Mouse (Mus musculus) ES-Bruce4 (cell line): ENCODE results near the gene Nrtn. TPM values are rescaled to one million over a fixed set of nuclear protein-coding genes. Genes with fewer than 3 reads are reported as not detected.

Experiments
- H3K27ac ChIP-seq: 2 replicates; pipeline ENCODE4 v1.5.1; 2012; ENCODE audit warnings: low read length, inconsistent platforms; ENCODE audit not compliant: insufficient read depth
- H3K27me3 ChIP-seq: 2 replicates; pipeline ENCODE4 v1.6.1; 2012; ENCODE audit warnings: mild to moderate bottlenecking, low read length, inconsistent platforms; ENCODE audit not compliant: control insufficient read depth, poor library complexity, insufficient read depth, severe bottlenecking
- H3K36me3 ChIP-seq: 2 replicates; pipeline ENCODE4 v1.6.1; 2012; ENCODE audit warnings: inconsistent platforms, mild to moderate bottlenecking, low read length, moderate library complexity; ENCODE audit not compliant: control insufficient read depth, poor library complexity, insufficient read depth, severe bottlenecking
- H3K4me1 ChIP-seq: one replicate; pipeline ENCODE4 v1.8.1; 2011; ENCODE audit warnings: low read length; ENCODE audit not compliant: control insufficient read depth, insufficient read depth
- H3K4me3 ChIP-seq: 2 replicates; pipeline ENCODE4 v1.5.1; 2011; ENCODE audit warnings: low read depth, mild to moderate bottlenecking, low read length
- H3K9ac ChIP-seq: 2 replicates; pipeline ENCODE4 v1.6.1; 2012; ENCODE audit warnings: low read depth, mild to moderate bottlenecking, inconsistent platforms; ENCODE audit not compliant: poor library complexity, severe bottlenecking
- H3K9me3 ChIP-seq: replicated peaks from 2 replicates; pipeline ENCODE4 v1.6.1; 2012; ENCODE audit warnings: mild to moderate bottlenecking, low read length, inconsistent platforms; ENCODE audit not compliant: control insufficient read depth, poor library complexity, insufficient read depth, severe bottlenecking
- CTCF ChIP-seq: IDR thresholded peaks from one replicate; pipeline ENCODE4 v1.8.1; 2011; ENCODE audit warnings: low read depth, low read length
- EP300 ChIP-seq: IDR thresholded peaks from 2 replicates; pipeline ENCODE4 v1.6.1; 2011; ENCODE audit warnings: low read depth, low read length; ENCODE audit not compliant: insufficient read depth
- POLR2A ChIP-seq: IDR thresholded peaks from one replicate; pipeline ENCODE4 v1.8.1; 2011; ENCODE audit warnings: low read length; ENCODE audit not compliant: insufficient read depth
- polyA plus RNA-seq: library from polyadenylated mRNA; stranded (reverse); fragments of >200 nt; gene quantifications from 2 replicates; pipeline ENCODE4 v1.2.4, GENCODE M21; 2011; ENCODE audit warnings: low read depth; ENCODE audit not compliant: missing spikeins, insufficient read depth, insufficient read length

The Nrtn gene
- polyA plus RNA-seq, 1 experiment = 8.1 TPM

DNA sequence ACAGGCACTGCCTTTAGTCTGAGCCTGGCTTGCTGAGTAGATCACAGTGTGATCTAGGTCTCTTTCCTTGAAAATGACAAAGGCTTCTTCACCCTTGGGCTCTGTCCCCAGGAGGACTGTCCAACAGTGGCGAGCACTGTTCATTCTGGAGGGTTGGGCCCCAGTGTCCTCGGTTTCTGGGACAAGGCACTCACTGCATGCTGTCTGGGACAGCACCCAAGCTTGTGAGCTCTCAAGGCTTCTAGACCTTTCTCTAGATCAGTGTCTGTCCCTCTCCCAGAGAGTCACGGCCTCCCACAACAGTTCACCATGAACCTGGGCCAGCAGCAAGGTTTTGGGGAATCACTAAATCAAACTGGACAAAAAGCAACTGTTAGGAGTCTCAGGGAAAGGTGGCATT, 35.3 kb upstream of the Nrtn start:
- Histone ChIP-seq H3K27ac (no peak overlapping the region), H3K4me3 (no peak overlapping the region), H3K36me3 (no peaks in the 10 kb centered on the region), H3K4me1 (no peaks in the 10 kb centered on the region), H3K27me3 (no peaks in the 10 kb centered on the region), H3K9ac (no peak overlapping the region), H3K9me3 (no peaks in the 10 kb centered on the region)
- TF ChIP-seq POLR2A (no peak), EP300 (no peak), CTCF (no peak)

DNA sequence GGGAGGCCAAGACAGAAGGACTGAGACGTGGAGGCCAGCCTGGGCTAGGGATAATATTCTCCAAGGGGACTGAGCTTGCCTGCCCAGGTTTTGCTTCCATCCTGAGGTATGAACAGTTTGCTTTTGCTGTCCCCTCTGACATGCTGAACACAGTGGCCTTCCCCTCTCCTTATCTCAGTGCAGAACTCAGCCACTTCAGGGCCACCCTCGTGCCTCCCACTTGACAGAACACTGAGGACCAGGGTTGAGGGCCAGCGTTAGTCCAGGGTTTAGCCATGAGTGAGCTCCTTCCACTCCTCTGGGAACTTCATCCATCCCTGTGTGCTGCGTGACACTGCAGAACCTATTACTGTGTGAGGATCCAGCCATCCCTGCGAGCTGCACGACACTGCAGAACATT, 32.0 kb upstream of the Nrtn start:
- Histone ChIP-seq H3K36me3 (no peaks in the 10 kb centered on the region), H3K4me3 (no peak overlapping the region), H3K9me3 (no peaks in the 10 kb centered on the region), H3K27me3 (no peaks in the 10 kb centered on the region), H3K27ac (no peak overlapping the region), H3K4me1 (no peaks in the 10 kb centered on the region), H3K9ac (no peak overlapping the region)
- TF ChIP-seq EP300 = no peak
- no peak for TF ChIP-seq CTCF
- no peak for TF ChIP-seq POLR2A

- Histone ChIP-seq H3K4me1 (no peaks in the 10 kb centered on the region), H3K4me3 (no peak overlapping the region), H3K9me3 (no peaks in the 10 kb centered on the region), H3K27me3 (no peaks in the 10 kb centered on the region), H3K36me3 (no peaks in the 10 kb centered on the region), H3K27ac (no peak overlapping the region), H3K9ac (no peak overlapping the region)
- no peak for TF ChIP-seq POLR2A
- no peak for TF ChIP-seq CTCF
- no peak for TF ChIP-seq EP300
Observed at GRCm38 (mm10) chr17:56788886-56789285, 31.6 kb upstream of the Nrtn start.

DNA sequence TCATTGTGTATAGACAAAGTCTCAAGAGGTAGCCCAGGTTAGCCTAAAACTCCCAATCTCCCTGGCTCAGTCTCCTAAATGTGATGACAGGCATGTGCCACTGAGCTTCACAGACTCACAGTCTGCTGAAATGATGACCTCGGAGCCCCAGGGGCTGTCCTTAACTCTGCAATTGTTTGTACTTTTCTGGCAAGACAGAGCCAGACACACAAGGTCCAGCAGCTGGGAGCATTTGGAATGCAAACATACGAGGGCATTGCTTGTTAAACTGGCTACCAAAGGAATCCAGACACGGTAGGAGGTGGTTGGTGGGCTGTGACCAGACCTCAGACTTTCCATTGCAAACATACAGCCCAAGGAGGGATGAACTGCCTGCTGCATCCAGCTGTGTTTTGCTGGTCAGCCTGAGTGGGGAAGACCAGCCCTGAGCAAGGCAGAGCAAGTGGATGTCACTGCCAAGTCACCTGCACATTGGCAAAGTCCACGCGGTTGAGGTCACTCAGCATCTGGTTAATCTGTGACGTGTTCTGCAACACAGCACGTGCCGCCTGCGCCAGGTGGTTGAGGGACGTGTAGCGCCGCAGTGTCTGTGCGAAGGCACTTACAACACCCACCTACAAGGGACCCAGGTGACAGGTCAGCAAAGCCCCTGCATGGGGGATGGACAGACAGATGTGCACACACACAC, 23.1 kb upstream of the Nrtn start:
- H3K27ac ChIP-seq = no peak overlapping the region
- no peaks in the 10 kb centered on the region for H3K27me3 ChIP-seq
- 0 out of 2 replicates have a peak, but pooled peaks cover 6% of the 10 kb centered on the region for H3K36me3 ChIP-seq
- H3K4me3 ChIP-seq = no peak overlapping the region
- no peak overlapping the region for H3K9ac ChIP-seq
- no peaks in the 10 kb centered on the region for H3K4me1 ChIP-seq
- TF ChIP-seq CTCF = no peak
- no peaks in the 10 kb centered on the region for H3K9me3 ChIP-seq

- no peak overlapping the region for H3K4me3 ChIP-seq
- TF ChIP-seq POLR2A = no peak
- no peak for TF ChIP-seq EP300
- TF ChIP-seq CTCF = no peak
- H3K36me3 ChIP-seq = 0 out of 2 replicates have a peak, but pooled peaks cover 6% of the 10 kb centered on the region
- H3K9me3 ChIP-seq = no peaks in the 10 kb centered on the region
- H3K27me3 ChIP-seq = no peaks in the 10 kb centered on the region
- no peak overlapping the region for H3K9ac ChIP-seq
- no peak overlapping the region for H3K27ac ChIP-seq
- no peaks in the 10 kb centered on the region for H3K4me1 ChIP-seq
Observed at GRCm38 (mm10) chr17:56778779-56779362, 21.5 kb upstream of the Nrtn start.

DNA sequence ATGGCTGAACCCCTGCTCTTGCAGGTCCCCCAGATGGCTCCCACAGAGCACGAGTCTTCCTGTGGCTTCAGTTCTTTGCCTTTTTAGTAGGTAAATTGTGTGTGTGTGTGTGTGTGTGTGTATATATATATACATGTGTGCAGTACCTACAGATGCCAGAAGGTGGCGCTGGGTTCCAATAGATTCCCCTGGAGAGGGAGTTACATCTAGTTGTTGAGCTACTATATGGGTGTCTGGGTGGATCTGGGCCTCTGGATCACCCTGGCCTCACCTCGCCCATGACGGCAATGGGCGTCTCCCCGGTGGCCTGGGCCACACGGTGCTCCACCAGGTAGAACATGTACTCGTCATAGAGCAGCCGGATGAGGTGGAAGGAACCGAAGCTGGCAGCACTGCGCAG, 20.2 kb upstream of the Nrtn start:
- TF ChIP-seq EP300 (no peak), CTCF (peak; percentile 3)
- Histone ChIP-seq H3K27me3 (no peaks in the 10 kb centered on the region), H3K27ac (no peak overlapping the region), H3K4me3 (no peak overlapping the region), H3K36me3 (0 out of 2 replicates have a peak, but pooled peaks cover 6% of the 10 kb centered on the region), H3K9me3 (no peaks in the 10 kb centered on the region), H3K4me1 (no peaks in the 10 kb centered on the region), H3K9ac (no peak overlapping the region)
